Mouse (Mus musculus): ENCODE measurements around the gene Gm43951. TPM values are rescaled to one million over a fixed set of nuclear protein-coding genes. Genes with fewer than 3 reads are reported as not detected.

The Gm43951 gene
- total RNA-seq (2021) = under 1 TPM; 0.25 to 0.26 TPM

GRCm38 (mm10) chr11:72206341-72207203 is at the start of gene Gm43951:
Gene Gm43951 (minus strand): TSS chr11:72206840.
- DNase-seq = peak; percentile 20 to 41
- intact Hi-C loops (cut with DNase I) = loop anchor here (5.0 kb wide), 1 partner anchor 154 kb away; no protein-coding TSS in a partner anchor

- intact Hi-C loops (cut with DNase I) = no loop called here
- no peak for DNase-seq
Observed at GRCm38 (mm10) chr11:72256441-72256840, 49.8 kb upstream of the Gm43951 start.

- intact Hi-C loops (cut with DNase I) = no loop called here
- no peak for DNase-seq
Observed at GRCm38 (mm10) chr11:72255629-72256028, 49.0 kb upstream of the Gm43951 start.

GRCm38 (mm10) chr11:72245196-72245753 is 38.6 kb upstream of the Gm43951 start:
- intact Hi-C loops (cut with DNase I) = no loop called here
- DNase-seq = no peak

GRCm38 (mm10) chr11:72240062-72240860 is 33.6 kb upstream of the Gm43951 start:
- intact Hi-C loops (cut with DNase I) = no loop called here
- DNase-seq = no peak

GRCm38 (mm10) chr11:72234013-72234412 is 27.4 kb upstream of the Gm43951 start:
- peak; percentile 6 to 16 for DNase-seq
- intact Hi-C loops (cut with DNase I) = no loop called here

GRCm38 (mm10) chr11:72232991-72233390 is 26.4 kb upstream of the Gm43951 start:
- intact Hi-C loops (cut with DNase I) = no loop called here
- no peak for DNase-seq

GRCm38 (mm10) chr11:72232068-72232467 is 25.4 kb upstream of the Gm43951 start:
- intact Hi-C loops (cut with DNase I) = no loop called here
- DNase-seq = no peak

- DNase-seq = no peak
- intact Hi-C loops (cut with DNase I) = no loop called here
Observed at GRCm38 (mm10) chr11:72228513-72228912, 21.9 kb upstream of the Gm43951 start.

GRCm38 (mm10) chr11:72226901-72227300 is 20.3 kb upstream of the Gm43951 start:
- no peak for DNase-seq
- intact Hi-C loops (cut with DNase I) = no loop called here

GRCm38 (mm10) chr11:72226020-72226791 is 19.6 kb upstream of the Gm43951 start:
- DNase-seq = no peak
- intact Hi-C loops (cut with DNase I) = no loop called here

GRCm38 (mm10) chr11:72224865-72225264 is 18.2 kb upstream of the Gm43951 start:
- intact Hi-C loops (cut with DNase I) = loop anchor here (2.0 to 5.0 kb wide), 5 partner anchors 42 to 342 kb away; partner anchors contain the start of gene Slc13a5
- peak; percentile 78 to 84 for DNase-seq

- intact Hi-C loops (cut with DNase I) = loop anchor here (5.0 kb wide), 2 partner anchors 119 to 344 kb away; no protein-coding TSS in a partner anchor
- no peak for DNase-seq
Observed at GRCm38 (mm10) chr11:72223414-72223813, 16.8 kb upstream of the Gm43951 start.

- peak; percentile 53 to 80 for DNase-seq
- intact Hi-C loops (cut with DNase I) = loop anchor here (5.0 kb wide), 2 partner anchors 121 to 346 kb away; no protein-coding TSS in a partner anchor
Observed at GRCm38 (mm10) chr11:72221278-72221677, 14.6 kb upstream of the Gm43951 start.

GRCm38 (mm10) chr11:72217116-72217515 is 10.5 kb upstream of the Gm43951 start:
- DNase-seq = no peak
- intact Hi-C loops (cut with DNase I) = no loop called here

- peak; percentile 80 to 84 for DNase-seq
- intact Hi-C loops (cut with DNase I) = no loop called here
Observed at GRCm38 (mm10) chr11:72215410-72215797, 8.8 kb upstream of the Gm43951 start, which contains the start of gene Med31. Gene Med31 (minus strand): TSS chr11:72215592.

- intact Hi-C loops (cut with DNase I) = no loop called here
- peak; percentile 94 to 97 for DNase-seq
Observed at GRCm38 (mm10) chr11:72214591-72215409, 8.2 kb upstream of the Gm43951 start.

GRCm38 (mm10) chr11:72207834-72208377 is 1.3 kb upstream of the Gm43951 start:
- intact Hi-C loops (cut with DNase I) = loop anchor here (5.0 kb wide), 1 partner anchor 156 kb away; no protein-coding TSS in a partner anchor
- DNase-seq = no peak

Measured in heart, postnatal 10 days (tissue).